Mouse (Mus musculus) MEL (cell line): ENCODE data around the gene Krt12. TPM values are rescaled to one million over a fixed set of nuclear protein-coding genes. Genes with fewer than 3 reads are reported as not detected.

ENCODE experiments used
- DNase-seq: peaks from one replicate; pipeline ENCODE4 v3.0.0; 2011; ENCODE audit warnings: low read depth, low spot score
- H3K27ac ChIP-seq: 2 replicates; pipeline ENCODE4 v1.5.1; 2012; ENCODE audit warnings: low read depth, mild to moderate bottlenecking, control low read depth, low read length, moderate library complexity; ENCODE audit not compliant: control insufficient read depth
- H3K27me3 ChIP-seq, 2 experiments: fragments of 150-350 bp in 1 of 2; sonication (generic) in 1 of 2; 2 replicates each; pipeline ENCODE4 v1.6.1; 2012; ENCODE audit warnings: low read length in 2 of 2, mild to moderate bottlenecking in 2 of 2, improper control_type of control experiment in 1 of 2, moderate library complexity in 1 of 2; ENCODE audit not compliant: insufficient read depth in 2 of 2, control insufficient read depth in 1 of 2
- H3K36me3 ChIP-seq, 2 experiments: 2 replicates each; pipeline ENCODE4 v1.6.1; 2012 to 2014; ENCODE audit warnings: low read length in 2 of 2, improper control_type of control experiment in 1 of 2, inconsistent platforms in 1 of 2, mild to moderate bottlenecking in 1 of 2; ENCODE audit not compliant: insufficient read depth in 2 of 2, control insufficient read depth in 1 of 2
- H3K4me1 ChIP-seq, 2 experiments: fragments of 150-350 bp in 1 of 2; sonication (generic) in 1 of 2; 2 replicates each; pipeline ENCODE4 v1.6.1; 2012; ENCODE audit warnings: low read length in 2 of 2, improper control_type of control experiment in 1 of 2, mild to moderate bottlenecking in 1 of 2; ENCODE audit not compliant: insufficient read depth in 2 of 2, control insufficient read depth in 1 of 2
- H3K4me3 ChIP-seq, 2 experiments: fragments of 150-350 bp in 1 of 2; sonication (generic) in 1 of 2; 2 replicates each; pipeline ENCODE4 v1.5.1; 2012; ENCODE audit warnings: low read depth in 2 of 2, low read length in 2 of 2, mild to moderate bottlenecking in 2 of 2, moderate library complexity in 2 of 2, control low read depth in 1 of 2, improper control_type of control experiment in 1 of 2; ENCODE audit not compliant: control insufficient read depth in 1 of 2, insufficient read depth in 1 of 2
- H3K79me2 ChIP-seq: 2 replicates; pipeline ENCODE4 v1.6.1; 2012; ENCODE audit warnings: mild to moderate bottlenecking, low read length, moderate library complexity; ENCODE audit not compliant: control insufficient read depth, poor library complexity, insufficient read depth
- H3K9ac ChIP-seq: 2 replicates; pipeline ENCODE4 v1.6.1; 2012; ENCODE audit warnings: low read depth, mild to moderate bottlenecking, control low read depth, low read length, moderate library complexity; ENCODE audit not compliant: control insufficient read depth, poor library complexity, severe bottlenecking
- H3K9me3 ChIP-seq: fragments of 150-350 bp; sonication (generic); replicated peaks from 2 replicates; pipeline ENCODE4 v1.6.1; 2012; ENCODE audit warnings: mild to moderate bottlenecking, low read length, improper control_type of control experiment, moderate library complexity; ENCODE audit not compliant: insufficient read depth
- CHD1 ChIP-seq: IDR thresholded peaks from 2 replicates; pipeline ENCODE4 v1.6.1; 2012; ENCODE audit warnings: low read depth, mild to moderate bottlenecking, inconsistent platforms, low read length, improper control_type of control experiment
- CTCF ChIP-seq, 3 experiments: IDR thresholded peaks in 2 of 3; conservative IDR thresholded peaks in 1 of 3; 2 replicates each; pipeline ENCODE4 v1.5.1; 2011 to 2012; ENCODE audit warnings: low read length in 3 of 3, low read depth in 2 of 3, mild to moderate bottlenecking in 2 of 3, improper control_type of control experiment in 1 of 3, inconsistent platforms in 1 of 3, mixed read lengths in 1 of 3, moderate library complexity in 1 of 3; ENCODE audit not compliant: control insufficient read depth in 1 of 3, insufficient read depth in 1 of 3, poor library complexity in 1 of 3, severe bottlenecking in 1 of 3
- E2F4 ChIP-seq: IDR thresholded peaks from 2 replicates; pipeline ENCODE4 v1.6.1; 2011; ENCODE audit warnings: low read depth, low read length, improper control_type of control experiment, borderline replicate concordance
- ELF1 ChIP-seq: IDR thresholded peaks from 2 replicates; pipeline ENCODE4 v1.6.1; 2014; ENCODE audit warnings: low read depth, mild to moderate bottlenecking, inconsistent platforms, low read length, improper control_type of control experiment, moderate library complexity
- EP300 ChIP-seq, 2 experiments: IDR thresholded peaks; 2 replicates each; pipeline ENCODE4 v1.6.1; 2011; ENCODE audit warnings: improper control_type of control experiment in 2 of 2, low read length in 2 of 2, low read depth in 1 of 2, mild to moderate bottlenecking in 1 of 2
- ETS1 ChIP-seq: IDR thresholded peaks from 2 replicates; pipeline ENCODE4 v1.6.1; 2012; ENCODE audit warnings: low read depth, mild to moderate bottlenecking, inconsistent platforms, low read length, improper control_type of control experiment, moderate library complexity
- GABPA ChIP-seq: IDR thresholded peaks from 2 replicates; pipeline ENCODE4 v1.6.1; 2012; ENCODE audit warnings: low read depth, mild to moderate bottlenecking, inconsistent platforms, low read length, improper control_type of control experiment, moderate library complexity
- GATA1 ChIP-seq: IDR thresholded peaks from 2 replicates; pipeline ENCODE4 v1.6.1; 2011; ENCODE audit warnings: low read depth, low read length, improper control_type of control experiment
- HCFC1 ChIP-seq: IDR thresholded peaks from 2 replicates; pipeline ENCODE4 v1.6.1; 2012; ENCODE audit warnings: low read depth, mild to moderate bottlenecking, inconsistent platforms, low read length, improper control_type of control experiment, moderate library complexity
- JUND ChIP-seq: IDR thresholded peaks from 2 replicates; pipeline ENCODE4 v1.6.1; 2011; ENCODE audit warnings: low read depth, mild to moderate bottlenecking, improper control_type of control experiment, low read length
- KAT2A ChIP-seq: conservative IDR thresholded peaks from 2 replicates; pipeline ENCODE4 v1.6.1; 2012; ENCODE audit warnings: low read depth, low read length, improper control_type of control experiment, inconsistent platforms
- MAZ ChIP-seq: IDR thresholded peaks from 2 replicates; pipeline ENCODE4 v1.6.1; 2012; ENCODE audit warnings: low read depth, mild to moderate bottlenecking, inconsistent platforms, low read length, improper control_type of control experiment
- POLR2A ChIP-seq, 2 experiments: IDR thresholded peaks; 2 replicates each; pipeline ENCODE4 v1.6.1; 2011 to 2012; ENCODE audit warnings: low read length in 2 of 2, mild to moderate bottlenecking in 2 of 2, control low read depth in 1 of 2, improper control_type of control experiment in 1 of 2, low read depth in 1 of 2, moderate library complexity in 1 of 2; ENCODE audit not compliant: control insufficient read depth in 1 of 2, insufficient read depth in 1 of 2, poor library complexity in 1 of 2
- POLR2AphosphoS5 ChIP-seq: IDR thresholded peaks from 2 replicates; pipeline ENCODE4 v1.6.1; 2012; ENCODE audit warnings: low read depth, borderline replicate concordance, mild to moderate bottlenecking, inconsistent platforms, low read length, moderate library complexity, mixed read lengths
- RAD21 ChIP-seq: IDR thresholded peaks from 2 replicates; pipeline ENCODE4 v1.6.1; 2011; ENCODE audit warnings: mild to moderate bottlenecking, low read depth, low read length, improper control_type of control experiment
- RCOR1 ChIP-seq: IDR thresholded peaks from 2 replicates; pipeline ENCODE4 v1.6.1; 2012; ENCODE audit warnings: low read depth, mild to moderate bottlenecking, inconsistent platforms, low read length, improper control_type of control experiment
- SMC3 ChIP-seq: IDR thresholded peaks from 2 replicates; pipeline ENCODE4 v1.6.1; 2011; ENCODE audit warnings: low read depth, low read length, improper control_type of control experiment
- TAL1 ChIP-seq: IDR thresholded peaks from 2 replicates; pipeline ENCODE4 v1.6.1; 2012; ENCODE audit warnings: mild to moderate bottlenecking, inconsistent platforms, low read length, moderate library complexity, mixed read lengths
- TBP ChIP-seq: IDR thresholded peaks from 2 replicates; pipeline ENCODE4 v1.8.0; 2011; ENCODE audit warnings: low read depth, low read length, improper control_type of control experiment
- TCF12 ChIP-seq: IDR thresholded peaks from 2 replicates; pipeline ENCODE4 v1.6.1; 2014; ENCODE audit warnings: low read depth, mild to moderate bottlenecking, inconsistent platforms, low read length, improper control_type of control experiment, moderate library complexity
- USF1 ChIP-seq: IDR thresholded peaks from 2 replicates; pipeline ENCODE4 v1.6.1; 2014; ENCODE audit warnings: low read depth, mild to moderate bottlenecking, inconsistent platforms, low read length, improper control_type of control experiment, moderate library complexity
- USF2 ChIP-seq, 2 experiments: IDR thresholded peaks; 2 replicates each; pipeline ENCODE4 v1.6.1; 2011 to 2012; ENCODE audit warnings: improper control_type of control experiment in 2 of 2, low read length in 2 of 2, borderline replicate concordance in 1 of 2, inconsistent platforms in 1 of 2, low read depth in 1 of 2, mild to moderate bottlenecking in 1 of 2; ENCODE audit not compliant: insufficient read depth in 1 of 2
- ZC3H11A ChIP-seq: IDR thresholded peaks from 2 replicates; pipeline ENCODE4 v1.6.1; 2012; ENCODE audit warnings: low read depth, mild to moderate bottlenecking, inconsistent platforms, low read length, improper control_type of control experiment
- ZMIZ1 ChIP-seq: IDR thresholded peaks from 2 replicates; pipeline ENCODE4 v1.6.1; 2012; ENCODE audit warnings: low read depth, mild to moderate bottlenecking, inconsistent platforms, low read length, improper control_type of control experiment, moderate library complexity
- polyA plus RNA-seq, 2 experiments: library from polyadenylated mRNA; stranded (reverse) in 1 of 2; unstranded in 1 of 2; fragments of >175 nt in 1 of 2; fragments of >200 nt in 1 of 2; gene quantifications; 2 replicates each; pipeline versions ENCODE4 v1.2.1 to v1.2.4; 2012; ENCODE audit warnings: low replicate concordance in 2 of 2, low read depth in 1 of 2; ENCODE audit not compliant: insufficient read length in 2 of 2, insufficient read depth in 1 of 2, missing spikeins in 1 of 2
- total RNA-seq: library from RNA; depleted of rRNA; stranded (reverse); fragments of 300-350 nt; gene quantifications from 2 replicates; pipeline ENCODE4 v1.2.3, GENCODE M21; 2012

Krt12 gene
- total and polyA plus RNA-seq, 3 experiments = 0.10 TPM; not detected in 2

- TF ChIP-seq TBP = no peak
- no peak for TF ChIP-seq EP300 (IDR thresholded peaks at IDR 0.05; ENCODE audit: low read depth in 1 of 2, low read length in 2 of 2)
- TF ChIP-seq USF2 (IDR thresholded peaks at IDR 0.05; ENCODE audit: borderline replicate concordance in 1 of 2, insufficient read depth in 1 of 2, low read depth in 1 of 2, low read length in 2 of 2) = no peak
- peak; percentile 65 for TF ChIP-seq SMC3
- TF ChIP-seq KAT2A = no peak
- TF ChIP-seq CHD1 = no peak
- TF ChIP-seq TCF12 = 0 out of 2 replicates have a peak, but pooled peaks have one; percentile 14
- no peak for TF ChIP-seq MAZ
- no peak for TF ChIP-seq RCOR1
- no peak for TF ChIP-seq JUND
- no peak for TF ChIP-seq TAL1
- no peak for TF ChIP-seq ZMIZ1
- peak; percentile 67 for TF ChIP-seq RAD21
- TF ChIP-seq CTCF (IDR thresholded peaks at IDR 0.05 in 2 of 3, conservative IDR thresholded peaks at IDR 0.05 in 1 of 3; ENCODE audit: control insufficient read depth in 1 of 3, insufficient read depth in 1 of 3, low read depth in 2 of 3, low read length in 3 of 3, poor library complexity in 1 of 3, severe bottlenecking in 1 of 3) = peak; percentile 51 to 81 (median 59)
- TF ChIP-seq USF1 = no peak
- no peak for TF ChIP-seq POLR2A (IDR thresholded peaks at IDR 0.05; ENCODE audit: control insufficient read depth in 1 of 2, insufficient read depth in 1 of 2, low read depth in 1 of 2, low read length in 2 of 2, poor library complexity in 1 of 2)
- TF ChIP-seq GABPA = no peak
- TF ChIP-seq GATA1 = no peak
- no peak for TF ChIP-seq HCFC1
- TF ChIP-seq ZC3H11A = peak; percentile 26; the same call in 1 of the 2 replicates
- no peak for TF ChIP-seq ETS1
- no peak for TF ChIP-seq ELF1
- no peak for TF ChIP-seq POLR2AphosphoS5
- TF ChIP-seq E2F4 = no peak
Measured at GRCm38 (mm10) chr11:99413247-99413646, 8.8 kb downstream of the Krt12 start (continued).

GRCm38 (mm10) chr11:99406186-99406585, 15.9 kb downstream of the Krt12 start:
- H3K9me3 ChIP-seq = no peaks in the 10 kb centered on the region
- H3K9ac ChIP-seq = no peak overlapping the region
- no peak for TF ChIP-seq GATA1
- no peaks in the 10 kb centered on the region; a peak in 1 of 4 replicates for H3K36me3 ChIP-seq
- no peaks in the 10 kb centered on the region for H3K4me1 ChIP-seq
- no peaks in the 10 kb centered on the region for H3K27me3 ChIP-seq
- H3K79me2 ChIP-seq = no peaks in the 10 kb centered on the region
- H3K4me3 ChIP-seq = no peak overlapping the region
- H3K27ac ChIP-seq = no peak overlapping the region
- DNase-seq = no peak
